Mouse (Mus musculus) CD4-positive, CD25-positive, alpha-beta regulatory T cell, adult 9 weeks (primary cell): ENCODE results near the gene Flg2. TPM values are rescaled to one million over a fixed set of nuclear protein-coding genes. Genes with fewer than 3 reads are reported as not detected.

Experiments used
- polyA plus RNA-seq: library from polyadenylated mRNA; unstranded; fragments of 100-300 nt; shearing (Covaris generic); gene quantifications from one replicate; pipeline ENCODE4 v1.2.1, GENCODE M21; 2017

The Flg2 gene
- not detected for polyA plus RNA-seq

DNA sequence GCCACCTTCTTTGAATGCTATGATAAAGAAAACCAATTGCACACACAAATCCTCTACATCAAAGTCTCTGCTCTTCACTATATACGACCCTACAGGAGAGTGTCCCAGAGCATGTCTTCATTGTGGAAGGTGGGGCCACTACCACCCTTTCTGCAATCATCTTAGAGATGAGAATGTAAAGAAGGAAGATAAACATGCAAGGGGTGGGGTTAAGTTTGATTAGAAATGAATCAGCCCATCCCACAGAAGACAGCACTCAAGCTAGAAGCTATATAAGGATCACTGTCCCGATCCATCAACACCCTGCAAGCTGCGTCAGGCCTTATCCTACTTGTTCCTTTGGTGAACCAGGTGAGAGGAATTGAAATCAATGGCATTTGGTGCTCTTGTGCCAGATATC, at the start of gene Flg2:
TSS of gene Flg2 (plus strand) at position 301 of the 400 bp plus-strand sequence.

Other genes with a start within 250 kb of the Flg2 start
- gene Lce3d, start 239.9 kb upstream of the Flg2 start, polyA plus RNA-seq = not detected
- gene Lce3e, start 230.2 kb upstream of the Flg2 start, polyA plus RNA-seq = not detected
- not detected for gene Lce3f, start 205.1 kb upstream of the Flg2 start, polyA plus RNA-seq
- gene Crct1, start 181.6 kb upstream of the Flg2 start, polyA plus RNA-seq = not detected
- not detected for gene Lce1m, start 178.2 kb upstream of the Flg2 start, polyA plus RNA-seq
- 0.40 TPM for gene Gm4858, start 128.5 kb upstream of the Flg2 start, polyA plus RNA-seq
- gene Crnn, start 52.5 kb upstream of the Flg2 start, polyA plus RNA-seq = not detected
- not detected for gene Flg, start 76.2 kb downstream of the Flg2 start, polyA plus RNA-seq
- not detected for gene Hrnr, start 122.5 kb downstream of the Flg2 start, polyA plus RNA-seq
- not detected for gene Rptn, start 196.4 kb downstream of the Flg2 start, polyA plus RNA-seq
- gene Tchh, start 245.1 kb downstream of the Flg2 start, polyA plus RNA-seq = 0.05 TPM